Comparison of ENCODE assay signal across 23 mouse cellular contexts in genomic region chr15:78331523-78332340, GRCm38 (mm10). TPM values are rescaled to one million over a fixed set of nuclear protein-coding genes. Genes with fewer than 3 reads are reported as not detected.
DNase-seq lines count a peak whose midpoint lies in the region; ATAC-seq and TF ChIP-seq lines count a peak whose summit lies in the region.
"Had no signal": no experiment of that assay in that cellular context is flagged by ENCODE, and none has a peak within 500 bp of the region (broad histone marks: within the 10 kb centered on the region; RNA-seq: fewer than 3 reads in every experiment).

No protein-coding gene starts in this region.

- peak; percentile 56 for DNase-seq in A20 (ENCODE audit: low read depth, low spot score)
- DNase-seq in Patski (ENCODE audit: low read depth, low spot score) = peak; percentile 25
- DNase-seq in lung, postnatal 10 days = peak; percentile 27
- DNase-seq in adrenal gland, adult 18-20 months (ENCODE audit: low spot score in 2 of 2) = no peak
- DNase-seq in forebrain, embryonic 10.5 days (ENCODE audit: extremely low spot score, low spot score) = no peak
- no peak for DNase-seq in layer of hippocampus, adult 18-20 months (ENCODE audit: low spot score in 2 of 2)
- no peak for DNase-seq in ovary, postnatal 36 days (ENCODE audit: low spot score)
- DNase-seq: adrenal gland, adult 8-10 months; adrenal gland, postnatal 36 days; cerebellum, adult 2 months; cerebellum, postnatal 10 days; gastrocnemius, adult 2 months; gastrocnemius, postnatal 36 days; heart, adult 18-20 months; heart, postnatal 10 days; heart, postnatal 4 days had no signal

- in situ Hi-C loops in Patski (cut with MboI; ENCODE audit: low pct_unique_long_range_greater_than_20kb) = no loop called here

- POLR2A ChIA-PET in Patski (lab: Charles Lee) = no interaction called here

- WGBS in forebrain, embryonic 10.5 days = 76% methylated on average over 5 of the region's 5 CpGs

- peak overlapping the region; percentile 48 for H3K4me3 ChIP-seq in megakaryocyte, embryonic 14.5 days (replicated peaks)
- no peak overlapping the region for H3K4me3 ChIP-seq in forebrain, embryonic 10.5 days
- H3K4me3 ChIP-seq: embryonic facial prominence, embryonic 12.5 days; forebrain, embryonic 12.5 days; gastrocnemius, adult 2 months; heart, embryonic 10.5 days; hindbrain, embryonic 13.5 days had no signal

- H3K9me3 ChIP-seq in megakaryocyte, embryonic 14.5 days = no peaks in the 10 kb centered on the region
- H3K9me3 ChIP-seq in forebrain, embryonic 10.5 days = no peaks in the 10 kb centered on the region
- H3K9me3 ChIP-seq: embryonic facial prominence, embryonic 12.5 days; forebrain, embryonic 12.5 days; heart, embryonic 10.5 days; hindbrain, embryonic 13.5 days had no signal

- H3K27ac ChIP-seq in forebrain, embryonic 10.5 days = no peak overlapping the region
- H3K27ac ChIP-seq: embryonic facial prominence, embryonic 12.5 days; forebrain, embryonic 12.5 days; gastrocnemius, adult 2 months; heart, embryonic 10.5 days; hindbrain, embryonic 13.5 days; hindbrain, postnatal 0 days had no signal

- peaks cover 59% of the 10 kb centered on the region for H3K4me1 ChIP-seq in megakaryocyte, embryonic 14.5 days
- peaks cover 6% of the 10 kb centered on the region for H3K4me1 ChIP-seq in forebrain, embryonic 10.5 days
- H3K4me1 ChIP-seq: embryonic facial prominence, embryonic 12.5 days; heart, embryonic 10.5 days; hindbrain, embryonic 13.5 days had no signal

- TF ChIP-seq CTCF in Patski (IDR thresholded peaks at IDR 0.05) = no peak

- H3K36me3 ChIP-seq in megakaryocyte, embryonic 14.5 days (replicated peaks; ENCODE audit: low read length) = peaks cover 59% of the 10 kb centered on the region
- no peaks in the 10 kb centered on the region for H3K36me3 ChIP-seq in forebrain, embryonic 10.5 days (replicated peaks)
- H3K36me3 ChIP-seq: embryonic facial prominence, embryonic 12.5 days; forebrain, embryonic 12.5 days; heart, embryonic 10.5 days; hindbrain, embryonic 13.5 days had no signal

- CTCF ChIA-PET in Patski (lab: Charles Lee) = no interaction called here

- H3K27me3 ChIP-seq in Patski = no peaks in the 10 kb centered on the region
- H3K27me3 ChIP-seq in megakaryocyte, embryonic 14.5 days (replicated peaks) = no peaks in the 10 kb centered on the region
- H3K27me3 ChIP-seq in forebrain, embryonic 10.5 days (ENCODE audit: poor library complexity, severe bottlenecking) = no peaks in the 10 kb centered on the region
- H3K27me3 ChIP-seq: embryonic facial prominence, embryonic 12.5 days; forebrain, embryonic 12.5 days; hindbrain, embryonic 13.5 days had no signal

- ATAC-seq in Patski = no peak
- ATAC-seq: forebrain, embryonic 16.5 days; hindbrain, postnatal 0 days had no signal

RNA-seq across cellular contexts. Expression of gene Csf2rb, which starts 6.2 kb away (rescaled TPM):
- polyA plus RNA-seq in Patski (2021) = 0.36 TPM
- 80.6 and 123 TPM in 2 replicates for polyA plus RNA-seq in megakaryocyte, embryonic 14.5 days (2012; ENCODE audit: insufficient read depth, low replicate concordance)
- 1 to 10 TPM; 5.6 to 8.4 TPM for total RNA-seq in adrenal gland, adult 18-20 months (2021)
- polyA plus RNA-seq in forebrain, embryonic 10.5 days (2016; fragmentation: Nextera tagmentation; extraction: Ambion mirVana) = 3.3 and 3.9 TPM in 2 replicates
- total RNA-seq in layer of hippocampus, adult 18-20 months (2021) = under 1 TPM; 0.84 to 0.97 TPM

RNA-seq across cellular contexts. Expression of gene Csf2rb2, which starts 26.2 kb away (rescaled TPM):
- 0.09 TPM for polyA plus RNA-seq in Patski (2021)
- 47.0 and 75.8 TPM in 2 replicates for polyA plus RNA-seq in megakaryocyte, embryonic 14.5 days (2012; ENCODE audit: insufficient read depth, low replicate concordance)
- 1 to 10 TPM in 1 of 2 experiments, under 1 TPM in 1; 0.73 to 1.5 TPM for total RNA-seq in adrenal gland, adult 18-20 months (2021)
- polyA plus RNA-seq in forebrain, embryonic 10.5 days (2016; fragmentation: Nextera tagmentation; extraction: Ambion mirVana) = 0.42 and 0.43 TPM in 2 replicates
- total RNA-seq in layer of hippocampus, adult 18-20 months (2021) = 1 to 10 TPM; 1.6 to 1.9 TPM

Comparison
In these comparisons a context has a peak if more than half of its experiments do, and no peak if none do; other contexts are left out.
1. DNase-seq: peak in A20 (single experiment), Patski (single experiment) and lung, postnatal 10 days (single experiment); none in adrenal gland, adult 18-20 months (0 of 2), forebrain, embryonic 10.5 days (single experiment), layer of hippocampus, adult 18-20 months (0 of 2) and ovary, postnatal 36 days (single experiment).
2. RNA of gene Csf2rb, which starts 6.2 kb away (polyA plus RNA-seq): 80.6 to 123 TPM in megakaryocyte, embryonic 14.5 days; 3.3 to 3.9 TPM in forebrain, embryonic 10.5 days and 0.36 TPM in Patski (single experiment); every median in the first group is over 10 times any median in the second.
3. RNA of gene Csf2rb2, which starts 26.2 kb away (polyA plus RNA-seq): 47.0 to 75.8 TPM in megakaryocyte, embryonic 14.5 days; 0.42 to 0.43 TPM in forebrain, embryonic 10.5 days and 0.09 TPM in Patski (single experiment); every median in the first group is over 10 times any median in the second.